Mouse (Mus musculus): ENCODE measurements around the gene Olfr866. TPM values are rescaled to one million over a fixed set of nuclear protein-coding genes. Genes with fewer than 3 reads are reported as not detected.

Olfr866 gene
- not detected for total RNA-seq (2021)
- long read RNA-seq, experiment 1: 0 reads
- long read RNA-seq, experiment 2: 0 reads

DNA sequence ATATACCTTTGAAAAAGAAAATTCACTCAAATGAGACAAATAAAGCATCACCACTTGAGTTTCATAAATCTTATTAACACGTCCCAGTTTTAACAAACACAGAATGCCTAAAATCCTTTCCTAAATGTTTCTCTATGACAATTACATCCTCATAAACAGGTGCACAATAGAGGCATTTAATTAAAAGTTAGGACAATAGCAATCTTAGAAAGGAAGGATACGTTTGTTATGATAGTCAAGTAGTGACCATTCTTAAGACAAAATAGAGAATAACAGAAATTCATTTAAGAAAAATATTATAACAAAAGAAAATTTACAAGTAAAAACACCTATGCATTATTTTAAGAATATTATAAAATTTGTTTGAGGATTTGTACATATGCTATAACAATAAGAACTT is at the start of gene Olfr866:
Olfr866 (minus strand) TSS at position 101 of the 400 bp plus-strand sequence.
- intact Hi-C loops (cut with DNase I): no loop called here
- no peak for DNase-seq

DNA sequence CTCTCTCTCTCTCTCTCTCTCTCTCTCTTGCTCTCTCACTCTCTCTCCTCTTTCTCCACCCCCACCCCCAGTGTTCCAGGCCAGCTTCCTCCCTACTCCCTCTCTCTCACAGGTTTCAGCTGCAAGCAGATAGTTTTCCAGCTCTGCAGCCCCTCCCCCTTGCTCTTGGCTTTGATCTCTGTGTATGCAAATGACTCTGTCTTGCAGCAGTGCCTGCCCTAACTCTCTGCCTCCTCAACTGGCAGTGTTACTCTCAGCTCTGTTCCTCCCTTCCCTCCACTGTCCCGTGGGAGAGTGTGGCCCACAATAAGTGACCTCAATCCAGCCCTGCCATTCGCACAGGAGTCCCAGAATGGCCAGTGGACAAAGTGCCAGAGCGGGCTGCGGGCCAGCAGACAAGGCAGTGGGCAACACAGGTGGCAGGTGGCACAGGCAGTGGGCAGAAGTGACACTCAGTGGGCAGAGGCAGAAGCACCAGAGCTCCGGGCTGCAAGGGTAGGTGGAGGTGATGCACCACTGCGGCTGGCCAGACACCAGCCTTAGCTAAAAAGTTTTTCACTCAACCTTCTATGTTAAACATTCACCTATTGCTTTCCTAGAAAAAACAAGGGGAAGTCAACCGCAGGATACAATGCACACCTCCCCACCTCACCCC is 45.8 kb upstream of the Olfr866 start:
- intact Hi-C loops (cut with DNase I): no loop called here
- no peak for DNase-seq

DNA sequence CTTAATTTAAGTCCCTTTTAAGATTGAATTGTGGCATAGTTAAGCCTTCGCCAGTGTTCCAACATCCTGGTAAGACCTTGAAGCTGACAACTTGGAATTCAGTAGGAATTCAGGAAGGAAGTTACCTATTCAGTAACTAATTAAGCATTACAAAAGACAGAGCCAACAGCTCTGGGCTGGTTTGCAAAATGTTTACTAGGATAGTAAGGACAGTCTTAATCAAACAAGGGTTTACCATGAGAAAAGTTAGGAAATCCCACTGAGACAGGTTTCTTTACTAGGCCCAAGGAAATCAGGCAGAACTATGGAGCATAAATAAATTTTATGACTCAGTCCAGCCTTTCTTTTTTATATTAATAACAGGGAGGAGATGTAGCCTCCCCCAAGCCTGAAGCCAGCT is 43.5 kb upstream of the Olfr866 start:
- DNase-seq: no peak
- intact Hi-C loops (cut with DNase I): no loop called here

DNA sequence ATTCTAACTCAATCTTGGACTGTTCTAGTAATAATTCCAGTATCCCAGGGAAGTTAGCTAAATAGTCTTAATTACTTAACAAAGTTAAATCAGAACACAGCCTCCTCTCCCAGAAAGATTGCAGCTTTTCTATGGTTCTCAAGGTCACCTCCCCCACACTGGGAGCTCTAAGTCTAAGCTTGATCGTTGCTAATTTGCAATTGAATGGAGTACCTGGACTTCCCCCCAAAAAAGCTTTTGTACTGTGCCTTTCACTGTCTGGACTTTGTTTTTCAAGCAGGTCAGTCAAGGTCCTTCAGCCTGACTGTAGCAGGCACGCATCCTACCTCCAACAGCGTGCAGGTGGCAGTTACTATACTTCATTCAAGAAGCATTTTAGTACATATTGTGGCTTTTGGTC is 42.4 kb upstream of the Olfr866 start:
- intact Hi-C loops (cut with DNase I): no loop called here
- DNase-seq: no peak

DNA sequence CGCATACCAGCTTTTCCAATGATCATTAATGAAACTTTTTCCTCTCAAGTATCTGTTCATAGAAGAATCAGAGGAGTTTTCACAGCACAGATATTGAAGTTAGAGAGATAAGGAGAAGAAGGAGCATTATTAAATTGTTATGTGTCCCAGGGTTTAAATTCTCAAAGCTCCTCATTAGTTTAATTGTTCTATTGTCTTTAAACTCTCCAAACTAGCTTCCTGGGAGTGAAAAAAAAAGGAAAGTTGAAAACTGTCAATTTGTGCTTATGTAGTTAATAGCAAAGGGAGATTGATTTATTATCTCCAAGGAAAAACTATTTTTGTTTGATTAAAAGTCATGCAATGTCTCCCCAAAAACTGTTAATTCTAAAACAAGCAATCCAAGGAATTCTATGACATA is 29.6 kb upstream of the Olfr866 start, which contains the start of gene Olfr867:
Olfr867 (minus strand) TSS at position 101 of the 400 bp plus-strand sequence.
- intact Hi-C loops (cut with DNase I): no loop called here
- DNase-seq: no peak

DNA sequence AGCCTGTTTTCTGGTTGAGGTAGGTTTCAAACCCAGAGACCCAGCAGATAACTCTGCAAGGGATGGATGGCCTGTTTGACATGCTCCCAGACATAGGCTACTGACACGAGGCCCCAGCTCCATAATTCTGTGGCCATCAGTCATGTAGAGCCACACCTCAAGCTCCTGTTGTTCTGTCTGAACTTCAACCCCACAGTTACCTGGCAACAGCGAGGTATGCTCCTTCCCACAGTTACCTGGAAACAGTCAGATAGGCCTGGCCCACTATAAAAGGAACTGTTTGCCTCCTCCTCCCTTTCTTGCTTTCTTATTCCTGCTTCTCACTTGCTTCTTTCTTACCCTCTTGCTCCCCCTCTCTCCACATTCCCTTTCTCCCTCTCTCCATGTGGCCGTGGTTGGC is 20.1 kb upstream of the Olfr866 start:
- intact Hi-C loops (cut with DNase I): no loop called here
- no peak for DNase-seq

Small RNAs within 50 kb of the gene (microRNA-seq; reads per million reads assigned to microRNA genes)
- gene Gm26231 (0 reads per million in 2 experiments), gene Gm44395 (0 reads per million in 2 experiments)

Other genes with a start within 250 kb of the Olfr866 start
- gene Olfr58, start 247.8 kb downstream of the Olfr866 start, total RNA-seq (2021): not detected
- gene Olfr859, start 223.1 kb downstream of the Olfr866 start, total RNA-seq (2021): not detected
- not detected for gene Olfr860, start 178.3 kb downstream of the Olfr866 start, total RNA-seq (2021)
- gene Olfr862, start 140.0 kb downstream of the Olfr866 start, total RNA-seq (2021): not detected
- gene Olfr77, start 111.2 kb downstream of the Olfr866 start, total RNA-seq (2021): not detected
- gene Olfr867, start 29.5 kb upstream of the Olfr866 start, total RNA-seq (2021): not detected
- not detected for gene Olfr868, start 70.6 kb upstream of the Olfr866 start, total RNA-seq (2021)
- not detected for gene Olfr869, start 101.0 kb upstream of the Olfr866 start, total RNA-seq (2021)
- gene Olfr870, start 146.0 kb upstream of the Olfr866 start, total RNA-seq (2021): not detected
- not detected for gene Olfr871, start 184.2 kb upstream of the Olfr866 start, total RNA-seq (2021)
- not detected for gene Olfr872, start 209.1 kb upstream of the Olfr866 start, total RNA-seq (2021)